Mouse (Mus musculus): ENCODE data around the gene Ly6g6e. TPM values are rescaled to one million over a fixed set of nuclear protein-coding genes. Genes with fewer than 3 reads are reported as not detected.

The Ly6g6e gene
- total RNA-seq, 2 experiments from 2014 or later = not detected

GRCm38 (mm10) chr17:35048932-35049440 lies 27.7 kb upstream of the Ly6g6e start:
- ATAC-seq (ENCODE audit: poor library complexity, severe bottlenecking) = no peak

- peak; percentile 19 for ATAC-seq (ENCODE audit: poor library complexity, severe bottlenecking)
These were observed 27.1 kb upstream of the Ly6g6e start, which contains the start of gene Clic1 for GRCm38 (mm10) chr17:35049561-35050016. Gene Clic1 (plus strand): TSS chr17:35049966.

- peak; percentile 31 for ATAC-seq (ENCODE audit: poor library complexity, severe bottlenecking)
These were observed 26.5 kb upstream of the Ly6g6e start for GRCm38 (mm10) chr17:35050126-35050750.

- peak; percentile 74 for ATAC-seq (ENCODE audit: poor library complexity, severe bottlenecking)
These were observed 25.3 kb upstream of the Ly6g6e start for GRCm38 (mm10) chr17:35051156-35052086.

GRCm38 (mm10) chr17:35052271-35052798 lies 24.4 kb upstream of the Ly6g6e start:
- ATAC-seq (ENCODE audit: poor library complexity, severe bottlenecking) = no peak

- ATAC-seq (ENCODE audit: poor library complexity, severe bottlenecking) = no peak
These were observed 20.8 kb upstream of the Ly6g6e start for GRCm38 (mm10) chr17:35055691-35056495.

GRCm38 (mm10) chr17:35057090-35057489 lies 19.6 kb upstream of the Ly6g6e start:
- ATAC-seq (ENCODE audit: poor library complexity, severe bottlenecking) = no peak

GRCm38 (mm10) chr17:35058316-35058715 lies 18.4 kb upstream of the Ly6g6e start:
- no peak for ATAC-seq (ENCODE audit: poor library complexity, severe bottlenecking)

GRCm38 (mm10) chr17:35058911-35059892 lies 17.5 kb upstream of the Ly6g6e start, which contains the start of gene Ddah2:
Gene Ddah2 (plus strand): TSS chr17:35059035.
- ATAC-seq (ENCODE audit: poor library complexity, severe bottlenecking) = peak; percentile 93

- no peak for ATAC-seq (ENCODE audit: poor library complexity, severe bottlenecking)
These were observed 16.6 kb upstream of the Ly6g6e start for GRCm38 (mm10) chr17:35060071-35060470.

- no peak for ATAC-seq (ENCODE audit: poor library complexity, severe bottlenecking)
These were observed 15.9 kb upstream of the Ly6g6e start for GRCm38 (mm10) chr17:35060737-35061297.

GRCm38 (mm10) chr17:35061299-35061698 lies 15.4 kb upstream of the Ly6g6e start:
- ATAC-seq (ENCODE audit: poor library complexity, severe bottlenecking) = no peak

GRCm38 (mm10) chr17:35063466-35063865 lies 13.2 kb upstream of the Ly6g6e start:
- ATAC-seq (ENCODE audit: poor library complexity, severe bottlenecking) = no peak

- no peak for ATAC-seq (ENCODE audit: poor library complexity, severe bottlenecking)
These were observed 12.3 kb upstream of the Ly6g6e start for GRCm38 (mm10) chr17:35064378-35064877.

- ATAC-seq (ENCODE audit: poor library complexity, severe bottlenecking) = peak; percentile 76
These were observed 11.5 kb upstream of the Ly6g6e start, which contains the start of gene Ly6g6c for GRCm38 (mm10) chr17:35064951-35065947. Gene Ly6g6c (plus strand): TSS chr17:35065388.

GRCm38 (mm10) chr17:35066084-35066483 lies 10.6 kb upstream of the Ly6g6e start, which contains the start of gene Mpig6b:
Gene Mpig6b (minus strand): TSS chr17:35066184.
- ATAC-seq (ENCODE audit: poor library complexity, severe bottlenecking) = no peak

GRCm38 (mm10) chr17:35068213-35068914 lies 8.3 kb upstream of the Ly6g6e start:
- ATAC-seq (ENCODE audit: poor library complexity, severe bottlenecking) = no peak
